Mouse (Mus musculus) kidney, postnatal 36 days (tissue): ENCODE measurements at regions not wholly inside any gene's neighbourhood (a gene's known extent, or its start where the extent isn't known, plus 50 kb on each side); places are given as distances from the start of the nearest gene placed in this dataset.
A peak's percentile ranks its signal among the peaks of the same experiment; 100 is the strongest.
"Not testable (repeated sequence)": the region's sequence is repeated elsewhere in the genome, so short reads cannot be mapped to it uniquely, and the experiment has no call there.

Experiments
- DNase-seq, 2 experiments: peaks; one replicate each; pipeline ENCODE4 v3.0.0; 2021 to 2022; ENCODE audit warnings: mixed read lengths in 2 of 2

DNA sequence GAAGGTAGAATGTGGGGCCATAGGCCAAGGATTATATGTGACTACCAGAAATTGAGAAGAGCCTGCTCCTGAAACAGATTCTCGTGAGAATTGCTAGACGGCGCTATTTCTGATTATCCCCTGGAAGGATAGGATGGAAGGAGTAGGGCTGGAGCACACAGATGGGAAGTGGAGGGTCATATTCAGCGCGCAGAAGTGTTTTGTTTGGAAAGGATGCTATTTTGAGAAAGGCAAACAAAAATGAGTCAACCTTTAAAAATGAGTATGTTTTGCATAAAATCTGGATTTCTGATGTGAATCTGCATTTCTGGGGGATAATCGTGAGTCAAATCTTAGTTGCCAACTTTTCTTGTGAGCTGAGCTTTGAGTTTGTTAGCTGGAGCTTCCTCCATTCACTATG is 58.1 kb upstream of the Fshb start:
- no peak for DNase-seq

DNA sequence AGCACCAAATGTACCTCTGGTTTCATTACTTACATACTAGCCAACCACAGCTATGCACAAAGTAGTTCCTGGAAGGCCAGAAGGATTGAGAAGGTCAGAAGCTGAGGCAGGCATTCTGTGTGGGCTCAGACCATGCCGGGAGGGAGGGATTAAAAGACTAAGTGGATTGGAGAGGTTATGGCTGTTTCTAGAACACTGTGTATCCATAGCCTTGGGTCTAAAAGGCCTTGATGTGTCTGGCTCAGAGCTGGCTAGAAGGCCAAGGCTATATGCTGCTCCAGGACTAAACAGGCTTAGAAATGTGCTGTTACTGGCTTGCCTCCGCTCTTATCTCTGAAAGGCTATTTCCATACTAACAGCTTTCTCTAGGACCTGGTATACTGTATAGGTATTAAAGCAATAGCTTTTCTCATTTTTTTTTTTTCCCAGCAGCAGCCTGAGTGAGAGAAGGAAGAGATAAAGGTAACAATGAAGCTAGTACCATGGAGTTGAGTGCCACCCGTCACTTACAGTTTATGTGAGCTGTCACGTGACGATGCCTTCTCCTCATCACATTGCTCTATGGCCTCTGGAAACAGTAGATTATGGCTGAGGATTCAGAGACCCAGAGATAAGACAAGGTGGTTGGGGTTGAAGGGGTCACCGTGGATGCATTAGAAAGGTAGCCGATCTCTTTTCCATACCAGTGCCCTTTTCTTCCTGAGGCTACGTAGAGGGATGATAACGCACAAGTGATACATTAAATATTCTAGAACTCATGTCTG is 59.4 kb upstream of the Fshb start:
- no peak for DNase-seq

DNA sequence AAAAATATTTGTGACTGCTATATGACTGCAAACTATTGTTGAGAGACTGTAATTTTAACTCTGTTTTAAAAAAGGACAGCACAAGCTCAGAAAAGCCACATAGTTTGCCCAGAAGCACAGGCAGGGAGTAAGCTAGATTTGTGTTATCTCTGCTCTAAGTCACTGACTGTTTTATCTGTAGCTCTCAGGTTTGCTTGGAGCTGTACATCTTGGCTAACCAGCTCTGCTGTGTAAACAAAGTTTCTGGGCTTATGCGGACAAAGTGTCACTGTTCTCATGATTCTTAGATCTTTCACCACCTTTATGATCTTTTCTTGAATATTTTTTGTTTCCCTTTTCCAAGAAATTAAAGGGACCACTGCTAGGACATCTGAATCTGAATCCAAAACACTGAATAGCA is 60.2 kb upstream of the Fshb start:
- no peak for DNase-seq

DNA sequence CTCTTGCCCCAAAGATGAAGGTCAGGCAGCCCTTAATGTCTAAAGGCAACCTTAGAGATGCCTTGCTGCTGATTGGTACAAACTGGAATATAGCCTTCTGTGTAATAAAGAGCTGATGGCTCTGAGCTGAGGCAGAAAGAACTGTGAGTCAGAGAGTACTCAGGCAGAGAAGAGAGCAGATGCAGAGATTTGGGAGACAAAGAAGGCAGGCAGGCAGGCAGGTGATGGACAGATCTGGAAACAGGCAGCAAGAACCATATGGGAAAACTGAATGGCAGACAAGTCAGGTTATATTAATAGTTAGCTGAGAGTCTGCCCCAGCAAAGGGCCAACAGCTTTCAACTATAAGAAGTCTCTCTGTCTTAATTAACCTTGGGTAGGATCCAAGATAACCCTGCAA is 73.7 kb upstream of the Fshb start:
- DNase-seq: no peak

DNA sequence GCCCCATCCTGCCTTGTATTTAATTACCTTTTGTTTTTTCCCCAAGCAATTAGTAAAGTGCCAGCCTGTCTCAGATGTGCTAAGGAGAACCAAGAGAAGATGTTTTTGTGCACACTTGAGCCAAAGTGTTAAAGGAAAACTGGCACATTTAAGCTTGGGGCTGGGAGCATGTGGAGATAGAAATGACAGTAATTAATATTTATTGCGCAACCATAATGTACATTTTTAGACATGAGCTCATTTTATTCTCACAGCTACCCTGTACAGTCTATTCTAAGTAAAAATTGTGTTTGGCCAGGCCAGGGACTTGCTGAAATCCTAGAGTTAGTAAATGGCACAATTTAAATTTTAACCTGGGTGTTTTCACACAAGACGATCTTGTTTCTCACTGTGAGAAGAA is 89.9 kb upstream of the Fshb start:
- DNase-seq: no peak

DNA sequence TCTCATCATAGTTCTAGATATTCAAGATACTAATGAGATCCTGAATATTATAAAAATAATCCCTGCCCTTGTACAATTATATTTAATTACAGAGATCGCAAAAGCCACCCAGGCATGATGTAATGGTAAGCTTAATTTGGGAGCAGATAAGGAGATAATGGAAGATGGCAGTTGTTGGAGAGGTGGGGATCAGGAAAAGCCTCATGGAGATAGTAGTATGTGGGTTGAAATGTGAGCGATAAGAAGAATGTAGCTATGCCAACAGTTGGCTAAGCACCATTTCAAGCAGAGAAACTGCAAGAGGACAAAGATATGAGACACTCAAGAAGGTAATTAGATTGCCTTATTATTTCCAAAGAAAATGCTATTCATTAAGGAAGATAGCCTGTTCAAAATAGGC is 90.4 kb upstream of the Fshb start:
- no peak for DNase-seq

DNA sequence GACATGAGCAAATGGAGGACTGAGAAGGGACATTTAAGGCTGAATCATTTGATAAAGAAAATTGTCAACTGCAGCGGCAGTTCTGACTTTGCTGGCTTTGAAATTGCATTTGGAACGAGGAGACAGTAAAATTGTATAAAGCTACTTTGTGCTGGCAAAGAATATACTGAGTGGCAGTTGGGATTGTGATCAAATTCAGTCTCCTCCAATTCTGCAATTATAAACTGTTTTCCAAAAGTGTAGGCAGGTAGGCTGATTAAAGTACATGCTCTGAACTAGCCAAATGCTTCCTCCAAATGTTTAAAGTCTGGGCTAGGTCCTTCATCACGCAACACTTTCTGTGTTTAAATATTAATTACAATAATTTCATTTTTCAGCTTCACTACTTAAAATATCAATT is 90.9 kb upstream of the Fshb start:
- no peak for DNase-seq

DNA sequence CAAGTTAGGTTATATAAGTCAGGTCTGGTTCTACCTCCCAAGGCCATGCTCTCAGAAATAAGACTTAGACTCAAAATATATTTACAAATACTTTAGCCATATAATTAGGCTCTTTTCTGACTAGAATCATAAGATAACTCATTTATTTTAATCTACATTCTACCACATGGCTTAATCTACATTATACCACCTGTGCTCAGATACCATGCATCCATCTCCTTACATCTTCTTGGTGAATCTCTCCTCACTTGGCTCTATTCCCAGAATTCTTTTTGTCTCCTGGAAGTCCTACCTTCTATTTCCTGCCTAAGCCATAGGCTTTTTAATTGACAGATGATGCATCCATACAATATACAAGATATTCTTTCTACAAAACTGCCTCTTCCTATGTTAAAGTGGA is 92.4 kb upstream of the Fshb start:
- no peak for DNase-seq

DNA sequence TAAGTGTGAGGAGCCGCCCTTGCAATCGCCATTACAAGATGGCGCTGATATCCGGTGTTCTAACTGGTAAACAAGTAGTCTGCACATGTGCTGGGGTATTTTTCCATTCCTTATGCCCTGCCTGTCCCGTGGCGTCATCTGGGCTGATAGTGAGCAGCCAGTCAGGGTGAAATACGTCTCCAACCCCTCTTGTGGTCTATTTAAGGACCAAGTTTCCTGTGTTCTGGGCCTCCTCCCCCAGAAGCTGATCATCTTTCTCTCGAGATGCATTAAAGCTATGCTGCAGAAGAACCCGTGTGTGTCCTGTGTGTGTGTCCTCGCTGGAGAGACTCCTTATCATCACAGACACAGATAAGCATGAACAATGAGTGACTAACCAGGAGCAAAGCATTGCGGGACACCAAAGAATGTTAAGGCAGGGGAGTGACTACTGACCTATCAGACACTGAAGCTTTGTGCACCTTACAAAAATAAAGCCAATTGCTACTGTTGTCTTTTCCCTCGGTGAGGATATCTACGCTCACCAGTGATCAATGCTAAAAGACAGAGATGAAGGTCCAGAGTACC is 99.5 kb upstream of the Fshb start:
- not testable (repeated sequence) for DNase-seq

DNA sequence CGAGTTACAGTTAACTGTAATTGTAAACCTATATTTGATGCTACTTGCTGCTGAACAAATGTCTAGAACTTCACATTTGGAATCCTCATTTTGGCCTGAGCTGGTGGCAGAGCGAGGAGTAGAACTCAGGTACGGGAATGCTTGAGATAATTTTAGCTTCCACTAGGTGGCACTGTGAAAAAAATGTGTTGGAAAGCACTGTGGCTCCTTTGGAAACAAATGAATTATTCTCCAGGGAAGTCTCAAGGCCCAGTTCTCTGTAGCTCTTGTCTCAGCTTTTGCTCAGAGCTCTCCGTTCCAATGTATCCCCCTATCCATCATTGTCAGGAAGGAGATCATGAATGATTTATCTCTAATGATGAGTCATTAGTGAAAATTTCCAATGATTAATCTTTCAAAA is 114.7 kb upstream of the Kcna4 start:
- peak; percentile 0 to 22 for DNase-seq

DNA sequence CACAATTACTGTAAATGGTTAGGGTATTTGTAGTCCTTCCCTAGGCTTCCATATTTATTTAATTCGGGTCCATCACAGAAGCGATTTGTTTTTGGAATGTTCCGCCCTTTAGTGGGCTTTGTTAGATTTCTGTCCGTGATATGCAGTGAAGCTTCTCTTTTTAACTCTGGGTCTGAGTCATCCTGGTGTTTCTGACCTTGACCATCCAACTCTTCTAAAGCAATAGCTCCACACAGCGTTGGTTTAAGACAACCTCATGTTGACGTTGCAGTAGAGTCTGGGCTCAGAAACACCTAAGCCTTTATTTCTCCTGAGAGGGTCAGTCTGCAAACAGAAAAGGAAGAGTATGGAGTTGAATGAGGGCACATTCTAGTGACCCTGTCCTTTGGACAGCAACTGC is 107.4 kb upstream of the Kcna4 start:
- no peak for DNase-seq

DNA sequence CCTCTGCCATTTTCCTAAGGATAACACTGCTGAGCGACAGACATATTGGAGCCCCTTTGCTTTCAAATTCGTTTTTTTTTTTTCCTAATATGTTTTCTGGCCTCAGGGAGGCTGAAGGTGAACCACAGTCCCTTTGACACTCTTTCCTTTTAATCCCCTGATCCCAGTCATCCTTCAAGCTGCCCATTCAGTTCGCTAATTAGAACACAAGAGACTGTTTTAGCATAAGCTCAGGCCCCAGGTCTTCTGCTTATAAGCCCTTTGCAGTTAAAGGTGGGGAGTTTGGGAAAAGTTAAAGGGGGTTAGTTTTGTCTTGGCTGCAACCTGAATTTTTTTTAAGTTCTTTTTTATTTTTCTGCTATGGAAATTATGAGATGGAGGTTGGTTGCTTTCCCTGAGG is 105.6 kb upstream of the Kcna4 start:
- DNase-seq: no peak

DNA sequence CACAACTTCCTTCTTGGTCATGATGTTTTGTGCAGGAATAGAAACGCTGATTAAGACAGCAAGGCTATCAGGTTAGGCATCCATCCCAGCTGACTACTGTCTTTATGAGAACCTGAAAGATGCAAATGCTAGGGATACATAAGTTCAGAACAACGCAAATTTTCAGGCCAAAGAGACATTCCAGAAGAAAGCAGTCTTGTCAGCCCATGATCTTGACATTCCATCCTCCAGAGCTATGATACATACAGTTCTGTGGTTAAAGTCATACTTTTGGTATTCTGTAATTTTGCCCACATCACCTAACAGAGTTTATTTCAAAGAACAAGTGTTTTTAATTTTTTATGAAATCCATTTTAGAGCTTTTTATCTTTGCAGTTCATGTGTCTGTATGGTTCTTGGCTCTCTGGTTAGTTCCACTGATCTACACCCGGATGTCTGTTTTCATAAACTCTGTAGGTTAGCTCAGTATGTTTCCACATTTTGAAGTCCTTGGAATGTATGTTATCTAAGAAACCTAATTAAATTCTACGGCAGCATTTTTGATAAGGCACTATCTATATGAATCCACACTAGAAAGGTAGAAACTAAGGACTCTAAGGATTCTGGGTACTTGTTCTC is 88.5 kb upstream of the Kcna4 start:
- no peak for DNase-seq

DNA sequence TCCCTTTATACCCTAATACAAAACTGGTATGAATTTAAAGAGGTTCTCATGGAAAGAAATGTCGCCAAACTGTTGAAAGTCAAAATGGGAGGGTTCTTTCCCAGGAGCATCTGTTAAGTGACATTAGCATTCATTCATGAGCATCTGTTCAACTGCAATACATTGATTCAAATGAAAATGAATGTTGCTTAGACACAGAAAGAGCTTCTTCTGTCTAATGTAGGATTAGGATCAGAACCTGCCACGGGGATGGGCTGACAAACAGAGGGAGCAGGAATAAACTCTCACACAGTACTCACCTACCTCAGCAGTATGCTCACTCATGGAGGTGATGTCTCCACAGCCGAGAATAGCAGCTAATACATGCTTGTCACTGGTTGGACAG is 88.0 kb upstream of the Kcna4 start:
- no peak for DNase-seq

DNA sequence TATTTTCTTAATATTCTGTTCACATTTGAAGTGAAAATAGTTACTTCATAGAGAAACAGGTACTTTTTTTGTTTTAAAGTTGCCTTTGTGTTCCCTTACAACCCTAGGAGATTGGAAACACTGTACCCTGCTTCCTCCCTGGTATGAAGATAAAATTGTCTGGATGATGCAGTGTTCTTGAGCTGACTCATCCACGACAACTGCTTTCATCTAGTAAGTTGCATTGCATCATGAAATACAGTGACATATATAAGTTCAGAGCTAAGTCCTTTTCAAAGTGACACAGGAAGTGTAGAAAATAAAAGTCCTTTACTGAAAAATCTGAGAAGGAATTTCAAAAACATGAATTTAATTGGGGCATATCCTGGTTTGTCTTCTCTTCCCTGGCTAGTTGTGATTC is 68.9 kb upstream of the Kcna4 start:
- no peak for DNase-seq

DNA sequence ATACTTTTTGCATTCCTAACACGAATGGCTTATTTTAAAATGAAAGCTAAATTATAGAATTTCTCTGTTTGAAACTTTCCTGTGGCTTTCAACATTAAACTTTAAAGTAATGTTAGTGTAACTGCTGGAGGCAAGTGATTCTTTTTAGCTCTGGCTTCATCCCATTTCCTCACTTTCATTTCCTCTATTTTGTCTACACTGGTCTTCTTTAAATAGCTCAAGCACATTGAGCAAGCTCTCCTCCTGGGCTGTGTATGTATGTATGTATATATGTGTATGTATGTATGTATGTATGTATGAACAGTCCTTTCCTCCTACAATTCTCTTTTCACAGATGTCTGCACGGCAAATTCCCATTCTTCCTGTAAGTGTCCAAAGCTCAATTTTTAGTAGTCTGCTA is 65.8 kb upstream of the Kcna4 start:
- no peak for DNase-seq

DNA sequence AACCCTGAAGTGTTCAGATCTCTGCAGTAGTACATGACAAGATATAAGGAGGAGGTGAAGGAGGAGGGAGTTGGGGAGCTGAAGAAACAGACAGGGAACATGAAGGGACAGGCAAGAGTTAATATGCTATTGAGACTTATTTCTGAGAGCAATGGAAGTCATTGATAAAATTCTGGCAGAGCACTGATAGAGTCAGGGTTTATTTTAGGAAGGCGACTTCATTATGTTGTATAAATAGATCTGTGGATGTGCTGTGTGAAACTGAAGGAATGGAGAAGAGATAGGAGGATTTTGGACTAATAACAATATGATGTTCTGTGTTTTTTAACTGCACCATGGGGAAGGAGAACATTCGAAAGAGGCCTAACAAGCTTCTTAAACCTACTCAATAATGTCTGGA is 63.0 kb upstream of the Kcna4 start:
- no peak for DNase-seq

DNA sequence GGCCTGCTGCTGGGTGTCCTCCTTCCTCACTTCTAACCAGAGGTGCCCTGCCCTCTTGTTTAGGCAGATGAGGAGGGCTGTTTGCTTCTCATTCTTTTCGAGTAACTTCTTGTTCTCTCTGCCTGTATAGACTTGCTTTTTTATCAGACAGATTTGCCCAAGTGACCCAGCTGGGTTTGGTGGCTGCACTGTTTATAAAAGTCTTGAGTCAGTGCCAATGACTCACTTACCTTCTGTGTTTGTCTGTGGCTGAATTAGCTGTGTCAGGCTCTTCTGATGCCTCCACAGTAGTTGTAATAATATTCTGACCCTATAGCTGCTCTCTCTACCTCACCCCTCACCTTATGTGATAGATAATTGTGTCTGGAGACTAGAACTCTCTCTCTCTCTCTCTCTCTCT is 62.2 kb upstream of the Kcna4 start:
- DNase-seq: no peak

DNA sequence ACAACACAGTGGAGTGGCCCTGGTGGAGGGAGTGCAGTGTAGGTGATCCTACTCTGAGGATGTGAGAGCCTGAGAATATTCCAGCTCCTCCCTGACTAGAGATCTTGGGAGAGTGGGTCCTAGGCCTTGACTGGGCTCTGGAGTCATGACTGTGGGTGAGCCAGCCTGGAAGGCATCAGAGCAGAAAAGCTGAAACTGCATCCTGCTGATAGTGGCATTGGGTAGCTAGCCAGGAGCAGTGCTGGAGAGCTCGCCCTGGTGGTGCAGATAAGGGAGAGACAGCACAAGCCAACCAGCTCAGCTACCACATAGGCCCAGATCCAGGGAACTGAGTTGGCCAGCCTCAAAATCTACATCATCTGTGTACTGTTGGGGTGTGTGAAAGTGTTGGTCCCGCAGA is 58.8 kb upstream of the Kcna4 start:
- no peak for DNase-seq

DNA sequence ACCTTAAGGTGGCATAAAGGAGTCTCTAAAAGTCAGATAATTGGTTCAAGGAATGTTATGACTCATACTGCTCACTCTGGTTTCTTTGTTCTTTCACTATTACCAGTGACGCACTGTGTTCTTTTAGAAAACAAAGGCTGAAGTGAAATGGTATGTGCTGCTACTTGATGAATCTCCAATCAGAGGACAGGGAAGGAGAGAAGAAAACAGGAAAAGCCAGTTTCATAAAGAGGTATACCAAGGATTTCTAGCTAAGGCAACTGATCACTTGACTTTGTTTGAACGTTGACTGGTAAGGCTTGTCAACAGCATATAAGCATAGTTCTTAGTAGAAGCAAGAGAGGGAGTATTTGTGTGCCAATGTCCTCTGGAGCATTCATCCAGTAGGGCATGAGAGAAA is 57.6 kb upstream of the Kcna4 start:
- no peak for DNase-seq
